Mouse (Mus musculus): Measurements from ENCODE around the gene Lekr1.

Lekr1 gene

DNA sequence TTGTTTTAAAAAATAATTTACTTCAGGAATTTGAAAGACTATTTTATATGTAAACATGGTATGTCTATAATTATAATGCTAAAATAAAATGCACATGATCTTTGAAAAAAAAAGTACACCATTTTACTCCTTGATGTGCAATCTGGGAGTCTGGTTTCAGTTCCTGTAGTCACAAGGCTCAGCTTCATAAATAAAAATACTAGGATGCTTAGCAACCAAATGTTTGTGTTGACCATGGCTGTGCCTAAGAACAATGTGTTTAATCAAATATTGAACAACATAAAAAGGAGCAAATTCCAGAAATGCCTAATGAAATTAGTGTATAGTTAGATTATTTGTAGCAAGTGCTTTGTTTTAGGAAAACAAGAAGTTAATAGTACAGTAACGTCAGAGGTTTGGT lies 107.9 kb downstream of the Lekr1 start:
- DNase-seq = no peak

DNA sequence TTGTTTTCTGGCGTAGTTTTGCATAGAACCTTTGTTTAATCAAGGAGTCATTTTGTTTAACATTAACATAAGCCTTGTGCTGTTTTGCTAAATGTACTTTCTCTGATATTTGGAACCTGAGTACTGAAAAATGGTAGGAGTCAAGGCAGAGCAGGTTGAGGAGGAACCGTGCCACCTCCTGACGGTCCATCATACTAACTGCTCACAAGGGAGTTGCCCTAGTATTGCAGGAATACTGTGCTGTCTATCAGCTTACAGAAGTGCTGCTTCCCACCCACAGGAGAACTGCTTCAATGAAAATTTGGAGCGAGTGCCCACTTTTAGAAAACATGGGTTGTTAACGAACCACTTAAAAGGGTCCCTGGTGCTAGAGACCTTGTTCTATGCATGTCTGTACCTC lies 109.1 kb downstream of the Lekr1 start:
- no peak for DNase-seq

DNA sequence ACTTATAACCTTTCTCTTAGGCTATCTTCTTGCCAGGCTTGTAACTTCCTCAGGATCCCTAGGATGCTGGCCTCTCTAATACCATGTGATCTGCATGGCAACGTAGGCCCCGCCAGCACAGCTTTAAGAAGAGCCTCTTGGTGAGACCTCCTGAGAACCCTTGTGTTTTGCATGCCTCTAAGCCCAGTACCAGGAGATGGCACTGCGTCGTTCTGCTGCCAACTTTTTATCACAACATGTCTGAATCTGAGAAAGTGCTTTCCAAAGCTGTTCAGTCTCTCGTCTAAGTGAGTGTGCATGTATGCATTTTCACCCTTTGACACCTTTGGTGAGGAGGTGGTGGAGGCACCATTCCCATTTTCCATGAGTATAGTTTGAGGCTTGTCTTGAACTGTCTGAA lies 116.2 kb downstream of the Lekr1 start:
- no peak for DNase-seq

DNA sequence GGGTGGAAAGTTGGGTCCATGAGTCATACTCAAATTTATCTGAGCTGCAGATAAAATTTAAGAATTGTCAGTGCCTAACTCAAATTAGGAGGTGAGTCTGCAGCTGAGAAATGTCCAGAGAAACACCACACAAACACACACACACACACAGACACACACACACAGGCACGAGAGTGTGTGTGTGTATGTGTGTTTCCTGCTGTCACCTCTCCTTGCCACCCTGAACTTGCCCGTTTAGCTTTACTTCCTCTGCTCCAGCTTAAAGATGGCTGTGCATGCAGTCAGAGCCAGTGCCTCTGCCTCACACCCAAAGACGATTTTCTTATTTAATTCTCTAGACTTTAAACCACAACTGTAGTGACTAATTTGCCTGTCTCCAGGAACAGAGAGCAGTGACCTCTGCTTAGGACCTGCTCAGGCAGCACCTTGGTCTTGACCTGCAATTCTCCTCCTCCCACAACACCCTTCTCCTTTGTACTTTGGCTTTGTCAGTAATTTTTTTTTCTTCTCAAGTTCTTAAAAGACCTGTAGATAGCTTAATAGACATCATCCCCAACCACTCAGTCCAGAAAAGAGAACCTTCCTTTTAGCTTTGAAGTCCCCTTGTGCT lies 124.2 kb downstream of the Lekr1 start:
- no peak for DNase-seq

DNA sequence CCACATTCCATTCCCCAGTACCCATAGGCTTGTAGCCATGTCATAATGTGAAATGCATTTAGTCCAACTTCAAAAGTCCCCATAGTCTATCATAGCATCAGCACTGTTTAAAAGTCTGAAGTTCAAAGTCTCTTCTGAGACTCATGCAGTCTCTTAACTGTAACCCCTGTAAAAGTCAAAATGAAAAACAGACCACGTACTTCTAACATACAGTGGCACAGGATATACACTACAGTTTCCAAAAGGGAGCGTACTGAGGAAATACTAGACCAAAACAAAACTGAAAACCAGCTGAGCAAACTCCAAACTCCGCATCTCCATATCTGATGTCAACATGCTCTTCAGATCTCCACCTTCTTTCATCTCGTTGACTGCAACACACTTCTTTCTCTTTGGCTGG lies 127.5 kb downstream of the Lekr1 start:
- no peak for DNase-seq

DNA sequence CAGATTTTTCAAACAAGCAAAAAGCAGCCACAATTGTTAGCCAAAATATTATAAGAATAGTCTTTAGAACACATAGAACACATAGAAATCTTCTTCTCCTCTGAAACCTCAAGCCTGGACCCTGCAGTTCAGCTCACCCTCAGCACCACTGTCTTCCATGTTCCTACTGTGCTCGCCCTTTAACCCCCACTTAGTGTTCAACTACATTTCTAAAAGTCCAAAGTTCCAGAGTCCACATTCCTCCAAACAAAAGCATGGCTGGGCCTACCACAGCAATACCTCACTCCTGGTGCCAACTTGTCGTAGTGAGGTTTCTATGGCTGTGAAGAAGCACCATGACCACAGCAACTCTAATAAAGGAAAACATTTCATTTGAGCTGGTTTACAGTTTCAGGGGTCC lies 128.7 kb downstream of the Lekr1 start:
- no peak for DNase-seq

DNA sequence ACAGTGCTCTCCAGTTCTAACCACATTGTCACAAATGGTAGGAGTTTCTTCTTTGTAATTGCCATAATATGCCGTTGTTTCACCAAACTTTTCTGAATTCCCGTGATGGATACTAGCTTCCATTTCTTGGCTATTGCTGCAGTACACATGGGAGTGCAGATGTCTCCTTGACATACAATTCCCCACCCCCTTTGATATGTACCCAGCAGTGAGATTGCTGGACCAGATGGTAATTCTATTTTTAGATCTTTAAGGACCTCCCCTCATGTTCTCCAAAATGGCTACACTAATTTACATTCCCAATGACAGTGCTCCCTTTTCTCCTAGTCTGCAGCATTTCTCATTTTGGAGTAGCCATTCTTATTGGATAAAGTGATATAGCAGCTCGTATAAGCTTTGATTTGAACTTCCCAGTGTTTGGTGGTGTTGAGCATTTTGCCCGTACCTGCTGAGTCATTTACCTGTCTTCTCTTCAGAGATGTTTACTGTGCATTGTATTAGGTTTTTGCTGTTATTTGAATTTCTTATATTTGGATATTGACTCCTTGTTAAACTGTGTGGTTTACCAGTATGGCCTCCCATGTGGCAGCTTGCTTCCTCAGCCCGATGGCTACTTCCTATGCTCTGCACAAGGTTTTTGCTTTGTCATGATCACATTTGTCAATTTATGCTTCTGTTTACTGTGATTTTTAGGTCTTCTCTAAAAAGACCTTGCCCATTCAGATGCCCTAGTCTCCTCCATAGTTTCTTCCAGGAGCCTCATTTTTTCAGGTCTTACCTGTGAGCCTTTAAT lies 131.5 kb downstream of the Lekr1 start:
- no peak for DNase-seq

DNA sequence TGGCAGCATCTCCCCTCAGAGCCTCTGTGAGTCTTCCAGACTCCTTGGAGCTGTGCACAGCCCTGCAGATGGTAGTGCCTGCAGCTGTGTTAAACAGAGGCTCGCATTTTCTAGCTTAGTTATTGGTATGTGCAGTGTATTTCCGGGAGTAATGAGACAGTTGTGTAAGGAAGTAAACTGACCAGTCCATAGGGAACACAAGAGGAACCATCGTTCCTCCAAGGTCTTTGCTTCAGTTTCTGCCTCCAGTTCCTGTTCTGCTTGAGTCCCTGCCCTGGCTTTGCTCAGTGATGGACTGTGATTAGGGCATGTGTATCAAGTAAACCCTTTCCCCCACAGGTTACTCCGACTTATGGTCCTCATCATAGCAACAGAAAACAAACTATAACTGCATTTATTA lies 134.9 kb downstream of the Lekr1 start:
- no peak for DNase-seq

DNA sequence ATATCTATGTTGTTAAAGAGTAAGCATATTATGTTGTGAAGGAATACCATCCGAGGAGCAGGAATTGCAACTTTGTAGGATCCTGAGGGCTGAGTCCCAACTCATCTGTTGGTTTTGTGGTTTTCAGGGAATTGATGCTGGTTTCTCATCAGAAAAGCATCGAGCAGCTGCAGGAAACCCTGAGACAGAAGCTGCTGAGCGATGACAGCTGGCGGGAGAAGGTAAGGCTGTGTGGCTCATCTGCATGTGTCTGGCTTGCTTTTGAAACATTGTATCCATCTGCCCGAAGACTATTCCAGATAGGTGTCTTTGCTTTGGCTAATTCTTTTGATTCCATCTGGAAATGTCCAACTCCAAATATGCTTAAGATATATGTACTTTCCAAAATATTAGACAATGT lies 136.2 kb downstream of the Lekr1 start:
- DNase-seq = no peak

DNA sequence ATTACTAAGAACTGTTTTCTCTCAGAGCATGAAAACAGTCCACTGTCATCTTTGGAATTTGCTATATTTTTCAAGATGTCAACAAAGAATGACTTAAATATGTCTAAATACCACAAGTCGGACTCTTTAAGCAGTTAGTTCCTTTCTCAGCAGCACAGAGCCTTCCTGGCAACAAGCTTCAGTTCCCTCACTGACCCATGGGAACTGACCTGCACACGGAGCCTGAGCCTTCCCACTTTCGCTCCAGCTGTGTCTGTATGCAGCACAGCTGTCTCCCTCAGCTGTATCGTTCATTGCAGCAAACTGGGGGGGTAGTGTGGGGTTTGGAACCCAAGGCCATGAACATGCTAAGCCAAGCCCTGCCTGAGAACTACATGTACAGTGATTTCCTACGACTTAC lies 136.8 kb downstream of the Lekr1 start:
- DNase-seq = no peak

DNA sequence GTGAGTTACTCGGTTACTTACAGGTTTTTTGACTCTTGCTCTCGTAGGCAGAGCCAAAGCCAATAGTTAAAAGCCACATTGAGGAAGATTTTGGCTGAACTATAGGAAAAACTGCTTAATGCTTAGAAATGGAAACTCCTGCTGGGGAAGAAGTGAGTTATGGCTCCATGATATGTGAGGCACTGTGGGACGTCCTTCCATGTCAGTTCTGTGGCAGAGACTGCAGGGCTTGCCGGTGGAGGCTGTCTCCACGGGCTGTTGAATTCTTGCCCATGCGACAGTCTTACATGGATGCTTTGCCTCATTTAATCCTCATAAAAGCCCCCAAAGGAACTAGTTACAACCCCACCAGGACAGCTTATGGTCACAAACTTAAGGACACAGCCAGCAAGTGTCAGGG lies 148.9 kb downstream of the Lekr1 start:
- no peak for DNase-seq

DNA sequence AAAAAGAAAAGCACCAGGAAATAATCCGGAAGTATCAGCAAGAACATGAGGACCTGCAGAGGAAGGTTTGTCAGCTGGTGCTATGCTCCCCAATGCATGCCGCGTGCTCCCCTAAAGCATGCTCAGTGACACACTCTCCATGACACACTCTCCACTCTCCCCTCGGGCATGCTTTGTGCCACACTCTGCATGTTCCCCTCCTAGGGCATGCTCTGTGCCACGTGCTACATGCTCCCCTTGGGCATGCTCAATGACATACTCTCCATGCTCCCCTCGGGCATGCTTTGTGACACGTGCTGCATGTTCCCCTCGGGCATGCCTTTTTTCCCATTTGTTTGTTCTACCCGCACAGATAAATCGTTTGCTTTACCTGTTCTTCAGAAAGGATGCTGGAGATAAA lies 150.0 kb downstream of the Lekr1 start:
- no peak for DNase-seq

DNA sequence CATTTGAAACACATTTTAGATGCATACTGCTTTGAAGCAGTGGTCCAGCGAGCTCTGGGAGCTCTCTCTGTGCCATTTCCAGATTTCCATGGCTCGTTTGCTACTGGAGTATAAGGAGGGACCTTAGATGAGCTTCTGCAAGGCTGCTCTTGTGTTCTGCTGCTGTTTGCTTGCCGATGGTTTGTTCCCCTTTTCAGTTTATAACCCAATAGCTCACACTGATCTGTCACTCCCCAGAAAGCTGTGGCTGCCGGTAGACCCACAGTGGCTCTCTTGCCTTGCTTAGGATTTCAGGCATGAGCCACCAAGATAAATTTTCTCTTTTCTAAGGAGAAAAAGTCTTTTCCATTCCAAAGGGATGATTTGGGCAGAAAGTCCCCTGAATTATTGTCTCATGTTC lies 152.6 kb downstream of the Lekr1 start:
- no peak for DNase-seq

DNA sequence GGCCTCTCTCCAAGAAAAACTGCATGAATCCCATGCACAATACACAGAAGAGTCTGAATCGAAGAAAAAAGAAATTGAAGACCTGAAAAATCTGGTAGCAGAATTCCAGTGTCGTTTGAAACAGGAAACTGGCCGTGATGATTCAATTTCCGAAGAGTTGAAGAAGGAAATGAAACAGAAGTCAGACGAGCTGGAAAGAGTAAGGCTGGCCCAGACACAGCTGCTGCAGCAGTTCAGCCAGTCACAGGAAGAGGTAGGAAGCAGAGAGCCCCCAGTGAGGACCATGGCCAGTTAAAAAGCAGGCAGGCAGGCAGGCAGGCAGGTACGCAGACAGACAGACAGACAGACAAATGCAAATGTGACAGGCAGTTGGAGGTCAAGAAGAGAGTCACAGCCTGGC lies 153.8 kb downstream of the Lekr1 start:
- DNase-seq = no peak

DNA sequence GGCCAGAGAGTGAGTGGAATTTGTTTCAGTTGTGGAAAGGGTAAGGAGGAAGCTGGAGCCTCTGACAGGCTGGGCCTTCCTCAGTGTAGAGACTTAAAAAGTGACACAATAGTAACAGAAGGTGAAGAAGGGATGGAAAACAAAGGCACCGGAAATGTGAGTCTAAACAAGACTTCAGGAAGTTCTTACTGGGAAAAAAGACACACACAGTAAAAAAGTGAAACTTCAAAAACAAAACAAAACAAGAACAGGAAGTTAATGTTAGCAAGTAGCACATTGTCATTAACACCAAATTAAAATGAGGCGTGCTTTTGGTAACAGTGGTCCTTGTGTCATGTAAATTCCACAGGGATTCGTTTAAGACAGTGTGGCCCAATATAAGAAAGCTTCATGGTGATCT lies 158.9 kb downstream of the Lekr1 start:
- DNase-seq = no peak

DNA sequence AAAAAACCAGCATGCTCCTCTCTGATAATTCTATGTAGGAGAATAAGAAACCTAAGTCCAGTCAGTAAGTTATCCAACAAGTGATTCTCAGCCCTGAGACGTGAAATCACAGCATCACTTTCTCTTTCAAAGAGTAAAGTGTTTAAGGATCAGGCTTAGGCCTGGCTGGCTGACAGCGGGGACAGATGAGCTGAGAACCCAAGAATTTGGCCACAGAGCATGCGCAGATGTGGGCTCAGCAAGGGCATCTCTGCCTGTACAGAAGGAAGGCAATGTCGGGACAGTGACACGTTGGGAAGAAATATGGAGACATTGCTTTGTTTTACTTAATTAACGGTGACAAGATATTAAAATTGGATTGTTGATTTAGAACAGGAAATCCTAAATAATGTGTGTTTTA lies 160.7 kb downstream of the Lekr1 start:
- DNase-seq = no peak

DNA sequence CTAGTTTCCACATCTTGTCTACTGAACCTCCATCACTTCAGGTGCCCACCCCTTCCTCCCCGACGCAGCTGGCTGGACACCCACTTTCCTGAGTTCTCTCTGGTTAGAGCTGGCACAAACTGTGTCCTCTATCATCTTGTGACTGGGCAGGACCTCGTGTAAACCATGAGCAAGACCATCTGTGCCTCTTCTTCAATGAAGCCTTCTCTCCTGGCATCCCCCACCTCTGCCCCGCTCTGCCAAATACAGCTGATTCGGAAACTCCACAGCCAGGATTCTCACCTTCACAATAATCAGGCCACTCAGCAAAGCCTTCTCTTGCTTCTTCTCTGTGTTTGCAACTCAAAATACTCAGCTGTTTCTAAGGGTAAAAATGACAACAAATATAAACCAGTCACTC lies 161.4 kb downstream of the Lekr1 start:
- no peak for DNase-seq

DNA sequence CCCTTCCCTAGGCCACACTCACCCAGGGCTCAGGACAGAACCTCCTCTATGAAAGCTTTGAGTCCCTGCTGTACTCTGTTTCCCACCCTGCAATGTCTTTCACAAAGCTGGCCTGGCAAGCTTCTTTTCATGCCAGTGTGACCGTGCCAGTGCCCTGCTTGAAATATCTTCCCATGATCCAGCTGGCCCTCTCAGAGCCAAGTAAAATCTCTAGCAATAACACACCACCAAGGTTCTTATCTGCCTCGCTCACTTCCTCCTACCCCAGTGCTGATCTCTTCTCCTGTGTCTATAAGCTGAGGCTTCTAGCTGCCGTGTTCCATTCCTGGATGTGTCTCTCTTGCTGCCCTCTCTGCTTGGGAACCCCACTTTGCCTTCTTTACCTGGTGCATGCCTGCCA lies 162.0 kb downstream of the Lekr1 start:
- peak; percentile 11 to 13 for DNase-seq

DNA sequence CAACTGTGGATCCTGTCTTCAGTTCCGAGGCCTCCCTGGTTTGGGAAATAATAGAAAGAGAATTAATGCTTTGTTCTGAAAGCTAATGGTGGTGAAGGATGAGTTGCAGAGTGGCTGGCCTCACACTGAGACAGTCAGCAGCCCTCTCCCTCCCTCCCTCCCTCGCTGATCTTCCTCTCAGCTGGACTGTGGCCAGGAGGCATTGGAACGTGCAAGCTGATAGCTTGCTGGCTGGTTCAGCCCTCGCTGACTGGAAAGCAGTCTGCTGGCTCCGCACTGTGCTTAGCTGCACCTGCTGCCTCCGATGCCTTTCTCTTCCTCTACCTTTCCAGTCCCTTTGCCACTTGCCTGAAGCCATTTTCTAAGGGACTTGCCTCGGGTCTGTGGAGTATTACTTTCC lies 163.2 kb downstream of the Lekr1 start:
- DNase-seq = peak; percentile 74 to 77

DNA sequence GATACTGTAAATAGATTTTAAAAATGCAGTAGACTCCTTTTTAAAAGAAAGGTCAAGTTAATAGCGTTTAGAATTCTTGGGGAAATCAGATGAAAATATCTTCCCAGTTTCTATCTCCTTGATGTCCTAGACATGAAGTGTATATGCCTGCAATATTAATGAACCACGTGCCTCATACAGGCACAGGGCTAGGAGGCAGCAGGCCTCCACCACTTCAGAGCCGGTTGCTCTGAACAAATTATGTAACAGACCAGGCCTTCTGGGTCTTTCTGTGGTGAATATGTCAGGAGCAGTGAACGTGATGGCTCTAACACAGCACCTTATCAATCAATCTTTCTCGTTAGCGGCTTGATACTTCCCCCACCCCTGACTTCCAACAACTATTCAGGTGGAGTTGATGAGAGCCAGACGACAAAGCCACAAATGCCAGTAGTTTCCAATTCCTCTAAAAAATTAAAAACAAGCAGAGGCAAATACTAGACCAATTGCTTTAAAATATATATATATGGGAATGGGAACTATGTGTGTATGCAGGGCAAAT lies 164.0 kb downstream of the Lekr1 start:
- no peak for DNase-seq

DNA sequence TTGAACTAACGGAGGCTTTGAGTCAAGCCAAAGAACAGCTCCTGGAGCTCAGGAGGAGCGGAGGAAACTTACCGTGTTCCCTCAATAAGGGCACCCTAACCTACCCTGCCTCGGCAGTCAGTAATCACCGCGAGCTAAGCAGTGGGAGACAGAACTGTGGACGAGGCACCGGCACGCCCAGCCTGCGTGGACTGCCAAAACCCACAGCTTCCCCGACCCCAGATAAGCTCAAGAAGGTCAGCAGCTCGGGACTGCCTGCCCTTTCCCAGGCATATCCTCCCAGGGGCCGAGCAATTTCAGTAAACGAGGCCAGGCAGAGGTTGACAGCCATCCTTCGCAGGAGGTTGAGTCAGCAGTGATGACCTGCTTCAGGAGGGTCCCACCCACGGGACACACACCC lies 164.8 kb downstream of the Lekr1 start:
- no peak for DNase-seq

DNA sequence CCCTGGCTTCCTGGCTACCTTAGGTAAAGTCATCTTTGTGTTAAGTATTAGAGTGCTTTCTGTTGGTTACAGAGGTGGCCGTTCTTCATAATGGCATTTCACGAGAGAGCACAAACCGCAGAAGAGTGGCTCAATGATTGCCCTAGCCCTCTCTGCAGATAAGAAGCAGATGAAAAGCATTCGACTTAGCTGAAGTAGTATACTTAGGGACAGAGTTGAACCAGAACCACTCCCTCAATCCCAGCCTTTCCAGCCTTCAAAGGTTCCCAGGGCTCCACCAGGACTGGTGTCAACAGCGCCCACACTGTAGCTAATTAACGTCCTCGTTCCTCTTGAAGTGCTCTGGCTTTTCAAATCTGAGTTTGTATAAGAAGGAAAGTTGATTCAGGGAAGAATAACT lies 166.4 kb downstream of the Lekr1 start:
- no peak for DNase-seq

DNA sequence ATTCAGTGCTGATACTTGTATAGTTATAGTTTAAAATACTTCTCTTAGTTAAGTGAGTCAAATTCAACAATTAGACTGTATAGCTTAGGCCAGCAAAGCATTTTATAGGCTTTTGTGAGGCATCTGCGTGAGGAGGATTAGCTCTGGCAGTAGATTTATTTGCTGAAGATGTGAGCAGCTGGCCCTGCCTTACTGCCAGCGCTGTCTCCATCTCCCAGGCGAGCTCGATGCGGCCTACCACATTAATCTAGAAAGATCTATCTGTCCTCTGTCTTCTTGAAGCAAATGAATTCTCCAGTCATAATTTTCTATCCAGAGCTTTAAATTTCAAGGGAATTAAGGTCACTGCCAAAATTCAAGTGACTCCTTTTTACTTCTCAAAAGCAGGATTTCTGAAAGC lies 170.4 kb downstream of the Lekr1 start:
- DNase-seq = no peak

DNA sequence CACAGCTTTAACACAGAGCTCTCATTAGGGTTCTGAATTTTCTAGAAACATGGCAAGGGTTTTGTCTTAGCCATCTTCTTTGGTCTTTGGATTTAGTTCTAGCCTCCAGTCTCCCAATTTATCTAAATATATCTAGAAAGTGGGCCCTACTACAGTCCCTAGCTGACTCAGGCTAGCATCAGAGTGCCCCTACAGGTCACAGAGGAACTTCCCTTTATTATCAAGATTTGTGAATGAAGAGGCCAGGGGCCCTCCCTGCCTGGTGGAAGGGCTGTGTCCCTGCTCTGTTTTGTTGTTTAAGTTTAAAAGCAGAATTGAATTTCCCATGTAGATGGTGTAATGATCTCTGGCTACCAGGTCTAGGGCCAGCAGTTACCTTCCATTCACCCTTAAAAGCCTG lies 173.6 kb downstream of the Lekr1 start:
- DNase-seq = no peak

DNA sequence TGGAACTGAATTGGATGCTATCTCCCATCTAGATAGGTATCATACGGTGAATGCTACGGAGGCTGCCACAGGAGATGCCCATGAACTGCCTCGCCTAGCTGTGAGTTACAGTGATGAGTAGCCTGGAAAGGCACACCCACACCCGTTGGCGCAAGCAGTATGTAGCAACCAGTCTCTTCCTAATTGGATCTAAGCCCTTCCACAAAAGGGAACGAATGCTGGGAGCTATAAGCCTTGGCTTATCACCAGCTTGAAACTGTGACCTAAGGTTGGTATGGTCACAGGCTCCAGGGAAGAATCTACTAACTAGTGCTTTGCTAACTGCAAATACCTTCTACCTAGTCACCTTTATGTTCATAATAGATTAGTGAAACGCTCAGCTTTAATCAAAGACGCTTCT lies 175.1 kb downstream of the Lekr1 start:
- no peak for DNase-seq

All from cerebellum, adult 18-20 months (tissue).